20 mouse cellular contexts compared by ENCODE assay signal in genomic region chr15:82931436-82931835, GRCm38 (mm10). TPM values are rescaled to one million over a fixed set of nuclear protein-coding genes. Genes with fewer than 3 reads are reported as not detected.
DNase-seq lines count a peak whose midpoint lies in the region; ATAC-seq and TF ChIP-seq lines count a peak whose summit lies in the region.
"Had no signal": no experiment of that assay in that cellular context is flagged by ENCODE, and none has a peak within 500 bp of the region (broad histone marks: within the 10 kb centered on the region; RNA-seq: fewer than 3 reads in every experiment).

No protein-coding gene starts in this region.

- no peaks in the 10 kb centered on the region for H3K9me3 ChIP-seq in midbrain, postnatal 0 days (ENCODE audit: low read length)
- H3K9me3 ChIP-seq in midbrain, embryonic 11.5 days (ENCODE audit: control insufficient read depth, low read length): no peaks in the 10 kb centered on the region
- no peaks in the 10 kb centered on the region for H3K9me3 ChIP-seq in neural tube, embryonic 15.5 days (replicated peaks)
- H3K9me3 ChIP-seq: G1E had no signal

- WGBS in midbrain, postnatal 0 days: 84% methylated on average over 5 of the region's 5 CpGs
- 93% methylated on average over 5 of the region's 5 CpGs for WGBS in midbrain, embryonic 11.5 days
- 75% methylated on average over 5 of the region's 5 CpGs for WGBS in neural tube, embryonic 15.5 days

- no peak overlapping the region for H3K27ac ChIP-seq in midbrain, postnatal 0 days (ENCODE audit: low read depth, low read length)
- no peak overlapping the region for H3K27ac ChIP-seq in midbrain, embryonic 11.5 days (ENCODE audit: low read depth, low read length)
- no peak overlapping the region; the same call in 1 of the 2 replicates for H3K27ac ChIP-seq in neural tube, embryonic 15.5 days (replicated peaks)

- no peak for DNase-seq in midbrain, postnatal 0 days (ENCODE audit: low spot score)
- no peak for DNase-seq in midbrain, embryonic 11.5 days (ENCODE audit: low spot score, missing footprints)
- DNase-seq in MN1 (ENCODE audit: low spot score): peak; percentile 73
- DNase-seq: adrenal gland, adult 2 months; adrenal gland, adult 8-10 months; adrenal gland, postnatal 10 days; adrenal gland, postnatal 14 days; adrenal gland, postnatal 25 days; adrenal gland, postnatal 36 days; B cell, adult 2 months; cerebellum, adult 11 months; cerebellum, adult 11-12 months; cerebellum, adult 18-20 months; cerebellum, adult 2 months had no signal

- 0 out of 2 replicates have a peak, but pooled peaks cover 3% of the 10 kb centered on the region for H3K36me3 ChIP-seq in midbrain, postnatal 0 days (ENCODE audit: insufficient read depth, low read length)
- no peaks in the 10 kb centered on the region for H3K36me3 ChIP-seq in midbrain, embryonic 11.5 days (ENCODE audit: control insufficient read depth, insufficient read depth, low read length)
- H3K36me3 ChIP-seq in neural tube, embryonic 15.5 days: no peaks in the 10 kb centered on the region
- H3K36me3 ChIP-seq: G1E had no signal

- no peak overlapping the region for H3K9ac ChIP-seq in midbrain, postnatal 0 days (replicated peaks; ENCODE audit: low read length, poor library complexity, severe bottlenecking)
- H3K9ac ChIP-seq in midbrain, embryonic 11.5 days (ENCODE audit: low read length): no peak overlapping the region
- H3K9ac ChIP-seq in neural tube, embryonic 15.5 days (replicated peaks): no peak overlapping the region

- H3K27me3 ChIP-seq in midbrain, postnatal 0 days (ENCODE audit: insufficient read depth, low read length): no peaks in the 10 kb centered on the region; the same call in 1 of the 2 replicates
- 0 out of 2 replicates have a peak, but pooled peaks cover 2% of the 10 kb centered on the region for H3K27me3 ChIP-seq in midbrain, embryonic 11.5 days (ENCODE audit: control insufficient read depth, insufficient read depth, low read length)
- 0 out of 2 replicates have a peak, but pooled peaks cover 4% of the 10 kb centered on the region for H3K27me3 ChIP-seq in neural tube, embryonic 15.5 days (replicated peaks)
- H3K27me3 ChIP-seq: CH12.LX had no signal

- no peak overlapping the region for H3K4me2 ChIP-seq in midbrain, postnatal 0 days (ENCODE audit: low read depth, low read length, poor library complexity, severe bottlenecking)
- no peak overlapping the region for H3K4me2 ChIP-seq in midbrain, embryonic 11.5 days
- H3K4me2 ChIP-seq in neural tube, embryonic 15.5 days: no peak overlapping the region

- H3K4me1 ChIP-seq in midbrain, postnatal 0 days (ENCODE audit: insufficient read depth, low read length): peaks cover 33% of the 10 kb centered on the region
- peaks cover 19% of the 10 kb centered on the region for H3K4me1 ChIP-seq in midbrain, embryonic 11.5 days (ENCODE audit: control insufficient read depth, insufficient read depth, low read length)
- peaks cover 94% of the 10 kb centered on the region for H3K4me1 ChIP-seq in neural tube, embryonic 15.5 days

- no peak for ATAC-seq in midbrain, postnatal 0 days (ENCODE audit: low FRiP score)
- ATAC-seq in midbrain, embryonic 11.5 days (ENCODE audit: low FRiP score): no peak
- no peak for ATAC-seq in neural tube, embryonic 15.5 days (ENCODE audit: low FRiP score)
- ATAC-seq: activated CD4-positive, CD25-positive, alpha-beta regulatory T cell, adult 4 months; CD4-positive, CD25-positive, alpha-beta regulatory T cell, adult 4 months; Patski had no signal

- peak; percentile 12; the same call in 1 of the 2 replicates for TF ChIP-seq CTCF in midbrain, postnatal 0 days (IDR thresholded peaks at IDR 0.05)

- no peak overlapping the region for H3K4me3 ChIP-seq in midbrain, postnatal 0 days (ENCODE audit: low read depth, low read length)
- H3K4me3 ChIP-seq in midbrain, embryonic 11.5 days (ENCODE audit: low read depth, low read length): no peak overlapping the region
- H3K4me3 ChIP-seq in neural tube, embryonic 15.5 days (replicated peaks): no peak overlapping the region

RNA-seq across cellular contexts. Expression of gene Tcf20, which starts 56.2 kb away (rescaled TPM):
- 125 and 131 TPM in 2 replicates for total RNA-seq in midbrain, postnatal 0 days (2014; rRNA removed)
- 10.6 and 11.8 TPM in 2 replicates for polyA plus RNA-seq in midbrain, postnatal 0 days (2015; fragmentation: Nextera tagmentation; extraction: Ambion mirVana)
- polyA plus RNA-seq in midbrain, embryonic 11.5 days (2014; fragmentation: Nextera tagmentation; extraction: Ambion mirVana): 12.3 and 13.5 TPM in 2 replicates
- 11.2 and 11.5 TPM in 2 replicates for polyA plus RNA-seq in neural tube, embryonic 15.5 days (2015; fragmentation: Nextera tagmentation; extraction: Ambion mirVana)
